Mouse (Mus musculus) heart, embryonic 16.5 days (tissue): Measurements from ENCODE around the gene Sept9. TPM values are rescaled to one million over a fixed set of nuclear protein-coding genes. Genes with fewer than 3 reads are reported as not detected.

ENCODE experiments used
- ATAC-seq: fragments of 200-750 bp; cut with Nextera tagmentation; replicated peaks from 2 replicates; pipeline ENCODE4 v1.8.0; 2017; ENCODE audit warnings: moderate number of reproducible peaks; ENCODE audit not compliant: insufficient read depth, low FRiP score; ENCODE audit errors: extremely low read depth
- H3K27ac ChIP-seq: fragments of 300-500 bp; sonication (generic); 2 replicates; pipeline ENCODE4 v1.5.1; 2014; ENCODE audit warnings: mild to moderate bottlenecking, low read length, control low read depth, moderate library complexity
- H3K27me3 ChIP-seq: fragments of 300-500 bp; sonication (generic); 2 replicates; pipeline ENCODE4 v1.6.1; 2014; ENCODE audit warnings: low read length, mixed read lengths; ENCODE audit not compliant: control insufficient read depth, insufficient read depth
- H3K36me3 ChIP-seq: fragments of 300-500 bp; sonication (generic); 2 replicates; pipeline ENCODE4 v1.6.1; 2014; ENCODE audit not compliant: control insufficient read depth, insufficient read depth
- H3K4me1 ChIP-seq: fragments of 300-500 bp; sonication (generic); 2 replicates; pipeline ENCODE4 v1.6.1; 2014; ENCODE audit warnings: low read length, mixed read lengths; ENCODE audit not compliant: control insufficient read depth, insufficient read depth
- H3K4me2 ChIP-seq: fragments of 300-500 bp; sonication (generic); 2 replicates; pipeline ENCODE4 v1.6.1; 2014; ENCODE audit warnings: low read depth, mild to moderate bottlenecking, control low read depth, low read length
- H3K4me3 ChIP-seq: fragments of 300-500 bp; sonication (generic); 2 replicates; pipeline ENCODE4 v1.5.1; 2014; ENCODE audit warnings: mild to moderate bottlenecking, control low read depth, low read length
- H3K9ac ChIP-seq: fragments of 300-500 bp; sonication (generic); 2 replicates; pipeline ENCODE4 v1.6.1; 2014; ENCODE audit warnings: low read length, control low read depth
- H3K9me3 ChIP-seq: fragments of 300-500 bp; sonication (generic); replicated peaks from 2 replicates; pipeline ENCODE4 v1.6.1; 2016; ENCODE audit warnings: low read length; ENCODE audit not compliant: control insufficient read depth
- WGBS: fragments of 180-500 bp; shearing (Covaris S2); extraction: QIAGEN DNeasy Blood & Tissue Kit; methylation state at CpG from one replicate; pipeline ENCODE4 v1.1.7; 2014; 5-methylcytosine and 5-hydroxymethylcytosine counted together
- polyA plus RNA-seq: library from polyadenylated mRNA; unstranded; fragments of >200 nt; fragmentation: Nextera tagmentation; extraction: Ambion mirVana; gene quantifications from 2 replicates; pipeline ENCODE4 v1.2.1, GENCODE M21; 2015

Gene Sept9
- polyA plus RNA-seq, 1 experiment from 2014 or later, result 71.0 TPM

- H3K4me2 ChIP-seq, result peak overlapping the region; percentile 29; the same call in 1 of the 2 replicates
- H3K9ac ChIP-seq, result peak overlapping the region; percentile 20; the same call in 1 of the 2 replicates
- H3K27ac ChIP-seq, result no peak overlapping the region
- no peaks in the 10 kb centered on the region for H3K9me3 ChIP-seq
- H3K4me3 ChIP-seq, result no peak overlapping the region
- H3K4me1 ChIP-seq, result peaks cover 5% of the 10 kb centered on the region; the same call in 1 of the 2 replicates
- H3K27me3 ChIP-seq, result peaks cover 6% of the 10 kb centered on the region; the same call in 1 of the 2 replicates
- 8% methylated on average over 9 of the region's 9 CpGs for WGBS
- no peak; the same call in 1 of the 2 replicates for ATAC-seq
- H3K36me3 ChIP-seq, result no peaks in the 10 kb centered on the region
These were observed 184.8 kb downstream of the Sept9 start for GRCm38 (mm10) chr11:117384235-117384634.

GRCm38 (mm10) chr11:117384897-117385296, 185.4 kb downstream of the Sept9 start:
- Histone ChIP-seq H3K9me3 (no peaks in the 10 kb centered on the region), H3K4me3 (no peak overlapping the region), H3K4me2 (peak overlapping the region; percentile 30; the same call in 1 of the 2 replicates), H3K27me3 (peaks cover 6% of the 10 kb centered on the region; the same call in 1 of the 2 replicates), H3K27ac (no peak overlapping the region), H3K4me1 (peaks cover 7% of the 10 kb centered on the region; the same call in 1 of the 2 replicates), H3K9ac (no peak overlapping the region), H3K36me3 (no peaks in the 10 kb centered on the region)
- under 1% methylated on average over 16 of the region's 16 CpGs for WGBS
- no peak; the same call in 1 of the 2 replicates for ATAC-seq

GRCm38 (mm10) chr11:117385331-117386103, 186.1 kb downstream of the Sept9 start:
- ATAC-seq, result no peak
- Histone ChIP-seq H3K4me3 (no peak overlapping the region), H3K9ac (no peak overlapping the region), H3K27me3 (peaks cover 6% of the 10 kb centered on the region; the same call in 1 of the 2 replicates), H3K4me1 (peaks cover 10% of the 10 kb centered on the region; the same call in 1 of the 2 replicates), H3K9me3 (no peaks in the 10 kb centered on the region), H3K27ac (no peak overlapping the region), H3K36me3 (no peaks in the 10 kb centered on the region), H3K4me2 (peak overlapping the region; percentile 30; the same call in 1 of the 2 replicates)
- WGBS, result 55% methylated on average over 15 of the region's 15 CpGs

- Histone ChIP-seq H3K4me3 (no peak overlapping the region), H3K36me3 (no peaks in the 10 kb centered on the region), H3K4me1 (peaks cover 10% of the 10 kb centered on the region; the same call in 1 of the 2 replicates), H3K9ac (no peak overlapping the region), H3K27me3 (0 out of 2 replicates have a peak, but pooled peaks cover 6% of the 10 kb centered on the region), H3K4me2 (no peak overlapping the region), H3K9me3 (no peaks in the 10 kb centered on the region), H3K27ac (no peak overlapping the region)
- 82% methylated on average over 10 of the region's 10 CpGs for WGBS
- ATAC-seq, result no peak
These were observed 187.8 kb downstream of the Sept9 start for GRCm38 (mm10) chr11:117387241-117387640.

- H3K36me3 ChIP-seq, result no peaks in the 10 kb centered on the region
- no peak overlapping the region for H3K27ac ChIP-seq
- H3K4me2 ChIP-seq, result no peak overlapping the region
- H3K4me1 ChIP-seq, result peaks cover 13% of the 10 kb centered on the region
- 11% methylated on average over 12 of the region's 12 CpGs for WGBS
- no peaks in the 10 kb centered on the region for H3K9me3 ChIP-seq
- peaks cover 26% of the 10 kb centered on the region for H3K27me3 ChIP-seq
- no peak overlapping the region for H3K9ac ChIP-seq
- H3K4me3 ChIP-seq, result no peak overlapping the region
- peak; percentile 49 for ATAC-seq
These were observed 190.5 kb downstream of the Sept9 start for GRCm38 (mm10) chr11:117390001-117390402.

GRCm38 (mm10) chr11:117390774-117391534, 191.5 kb downstream of the Sept9 start:
- WGBS, result 26% methylated on average over 7 of the region's 7 CpGs
- Histone ChIP-seq H3K4me2 (no peak overlapping the region), H3K36me3 (no peaks in the 10 kb centered on the region), H3K9ac (no peak overlapping the region), H3K4me3 (no peak overlapping the region), H3K27me3 (peaks cover 26% of the 10 kb centered on the region), H3K27ac (no peak overlapping the region), H3K9me3 (no peaks in the 10 kb centered on the region), H3K4me1 (peaks cover 17% of the 10 kb centered on the region)
- no peak for ATAC-seq

GRCm38 (mm10) chr11:117392251-117392650, 192.8 kb downstream of the Sept9 start:
- H3K4me3 ChIP-seq, result no peak overlapping the region
- no peak overlapping the region for H3K27ac ChIP-seq
- H3K9ac ChIP-seq, result no peak overlapping the region
- H3K27me3 ChIP-seq, result peaks cover 30% of the 10 kb centered on the region
- no peaks in the 10 kb centered on the region for H3K36me3 ChIP-seq
- no peaks in the 10 kb centered on the region for H3K9me3 ChIP-seq
- no peak overlapping the region for H3K4me2 ChIP-seq
- H3K4me1 ChIP-seq, result peaks cover 17% of the 10 kb centered on the region
- WGBS, result 81% methylated on average over 2 of the region's 2 CpGs
- ATAC-seq, result no peak

GRCm38 (mm10) chr11:117393715-117394114, 194.3 kb downstream of the Sept9 start:
- peaks cover 17% of the 10 kb centered on the region for H3K4me1 ChIP-seq
- 64% methylated on average over 4 of the region's 4 CpGs for WGBS
- H3K27ac ChIP-seq, result no peak overlapping the region
- no peaks in the 10 kb centered on the region for H3K36me3 ChIP-seq
- H3K4me3 ChIP-seq, result no peak overlapping the region
- no peak for ATAC-seq
- no peak overlapping the region for H3K4me2 ChIP-seq
- no peaks in the 10 kb centered on the region for H3K9me3 ChIP-seq
- peaks cover 41% of the 10 kb centered on the region for H3K27me3 ChIP-seq
- no peak overlapping the region for H3K9ac ChIP-seq
